Mouse (Mus musculus): ENCODE results near the gene Foxa2.

The Foxa2 gene

DNA sequence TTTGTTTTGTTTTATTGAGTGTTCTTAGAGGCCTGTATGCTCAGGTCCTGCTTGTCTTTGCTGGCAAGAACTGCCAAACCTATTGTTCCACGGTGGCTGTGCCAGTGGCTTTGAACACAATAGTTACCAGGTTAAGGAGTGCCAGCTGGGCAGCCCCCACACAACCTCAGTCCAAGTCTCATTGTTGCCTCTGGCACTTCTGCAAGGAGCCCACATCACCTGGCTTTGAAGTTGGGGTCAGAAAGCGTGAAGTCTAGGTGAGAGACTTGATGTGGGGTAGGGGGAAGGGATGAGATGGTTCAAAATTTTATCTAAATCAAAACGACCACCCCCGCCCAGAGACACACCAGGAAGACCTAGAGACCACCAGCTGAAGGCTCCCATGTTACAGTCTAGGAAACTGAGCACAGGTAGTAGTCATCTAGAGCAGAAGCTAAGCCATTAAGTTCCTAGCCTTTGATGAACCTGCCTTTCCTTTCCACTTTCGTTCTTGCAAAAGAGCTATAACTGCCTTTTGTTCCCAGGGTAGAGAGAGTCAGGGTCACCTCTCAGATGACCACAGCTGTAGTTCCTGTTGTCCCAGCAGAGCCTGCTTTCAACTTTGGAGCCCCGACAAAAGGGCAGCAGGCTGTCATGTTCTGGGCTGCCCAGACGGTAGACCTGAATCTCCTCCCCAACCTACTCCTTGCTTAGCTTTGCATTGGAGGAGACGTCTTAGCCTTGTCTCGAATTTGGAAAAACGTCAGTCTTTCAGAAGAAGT lies 48.4 kb downstream of the Foxa2 start:
- DNase-seq = no peak

DNA sequence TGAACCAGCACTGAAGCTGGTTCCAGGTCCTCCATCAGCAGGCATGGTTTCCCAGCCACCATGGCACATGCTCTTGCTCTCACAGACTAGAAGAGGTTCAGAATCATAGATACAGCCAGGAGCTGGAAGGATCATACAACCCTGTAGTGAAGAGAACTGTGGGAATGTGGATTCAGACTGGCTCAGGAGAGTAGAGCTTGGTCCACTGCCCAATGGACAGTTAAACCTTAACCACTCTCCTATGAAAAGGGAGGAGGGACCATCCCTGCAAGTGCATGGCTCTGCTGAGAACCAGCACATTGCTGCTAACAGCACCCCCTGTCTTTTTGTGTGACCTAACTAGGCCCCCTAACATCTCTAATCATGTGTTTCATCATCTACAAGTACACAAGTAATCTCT lies 50.0 kb downstream of the Foxa2 start:
- no peak for DNase-seq

- no peak for DNase-seq
These were observed 52.9 kb downstream of the Foxa2 start for GRCm38 (mm10) chr2:147993821-147994220.

- no peak for DNase-seq
These were observed 53.7 kb downstream of the Foxa2 start for GRCm38 (mm10) chr2:147992935-147993679.

Measured in retina, postnatal 1 day (tissue).